Comparison of ENCODE assay signal across 17 mouse cellular contexts in the genomic region with DNA sequence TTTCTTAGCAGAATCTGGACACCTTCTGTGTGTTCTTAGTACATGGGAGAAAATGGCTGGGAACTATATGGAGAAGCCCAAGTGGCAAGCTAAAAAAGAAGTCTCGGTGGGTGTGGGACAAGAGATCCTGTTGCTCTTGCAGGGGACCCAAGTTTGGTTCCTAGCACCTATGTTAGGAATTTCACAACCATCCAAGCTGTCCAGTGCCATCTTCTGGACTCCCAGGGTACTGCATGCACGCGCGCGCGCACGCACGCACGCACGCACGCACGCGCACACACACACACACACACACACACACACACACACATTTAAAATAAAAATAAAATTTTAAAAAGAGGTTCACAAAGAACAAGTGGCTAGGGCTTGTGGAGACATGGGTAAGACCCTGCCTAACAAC.
"Had no signal": no experiment of that assay in that cellular context is flagged by ENCODE, and none has a peak within 500 bp of the region (broad histone marks: within the 10 kb centered on the region; RNA-seq: fewer than 3 reads in every experiment).

No protein-coding gene starts in this region.

- ATAC-seq: inflammation-experienced regulatory T-cells, adult 6 months; intestine, postnatal 0 days; midbrain, embryonic 16.5 days had no signal

- H3K36me3 ChIP-seq: limb, embryonic 15.5 days; liver, embryonic 13.5 days; midbrain, embryonic 12.5 days; neural tube, embryonic 13.5 days had no signal

- H3K9ac ChIP-seq: limb, embryonic 15.5 days; liver, embryonic 13.5 days; midbrain, embryonic 12.5 days; neural tube, embryonic 13.5 days had no signal

- H3K4me2 ChIP-seq: limb, embryonic 15.5 days; liver, embryonic 13.5 days; midbrain, embryonic 12.5 days; neural tube, embryonic 13.5 days had no signal

- H3K4me3 ChIP-seq: left cerebral cortex, adult 2 months; limb, embryonic 15.5 days; liver, embryonic 13.5 days; midbrain, embryonic 12.5 days; neural tube, embryonic 13.5 days had no signal

- H3K4me1 ChIP-seq: limb, embryonic 15.5 days; liver, embryonic 13.5 days; midbrain, embryonic 12.5 days; neural tube, embryonic 13.5 days had no signal

- DNase-seq: kidney, adult 8-10 months; kidney, postnatal 4 days; liver, embryonic 13.5 days; lung, adult 18-20 months; lung, postnatal 10 days; retina, postnatal 1 day; right cerebral cortex, postnatal 14 days; thymus, adult 2 months; thymus, postnatal 36 days had no signal

- H3K27ac ChIP-seq: left cerebral cortex, adult 2 months; limb, embryonic 15.5 days; liver, embryonic 13.5 days; midbrain, embryonic 12.5 days; neural tube, embryonic 13.5 days; stomach, postnatal 0 days had no signal

- H3K9me3 ChIP-seq: limb, embryonic 15.5 days; liver, embryonic 13.5 days; midbrain, embryonic 12.5 days; neural tube, embryonic 13.5 days had no signal

- H3K27me3 ChIP-seq: limb, embryonic 15.5 days; liver, embryonic 13.5 days; midbrain, embryonic 12.5 days; neural tube, embryonic 13.5 days had no signal
